Mouse (Mus musculus): ENCODE results near the gene Clec16a.

The Clec16a gene

GRCm38 (mm10) chr16:10544995-10545622, at the start of gene Clec16a:
Gene Clec16a, plus strand, starts transcription at chr16:10545339.
- peak; percentile 95 for DNase-seq (ENCODE audit: low read depth, low spot score)

- no peak for DNase-seq (ENCODE audit: low read depth, low spot score)
Observed at GRCm38 (mm10) chr16:10495824-10496298, 49.3 kb upstream of the Clec16a start.

GRCm38 (mm10) chr16:10498096-10498602, 47.0 kb upstream of the Clec16a start:
- no peak for DNase-seq (ENCODE audit: low read depth, low spot score)

GRCm38 (mm10) chr16:10499122-10499521, 46.0 kb upstream of the Clec16a start:
- DNase-seq (ENCODE audit: low read depth, low spot score) = no peak

- DNase-seq (ENCODE audit: low read depth, low spot score) = peak; percentile 55
Observed at GRCm38 (mm10) chr16:10501865-10502264, 43.3 kb upstream of the Clec16a start.

GRCm38 (mm10) chr16:10503058-10503457, 42.1 kb upstream of the Clec16a start:
- no peak for DNase-seq (ENCODE audit: low read depth, low spot score)

GRCm38 (mm10) chr16:10507445-10507844, 37.7 kb upstream of the Clec16a start:
- no peak for DNase-seq (ENCODE audit: low read depth, low spot score)

- no peak for DNase-seq (ENCODE audit: low read depth, low spot score)
Observed at GRCm38 (mm10) chr16:10508691-10509090, 36.4 kb upstream of the Clec16a start.

- DNase-seq (ENCODE audit: low read depth, low spot score) = no peak
Observed at GRCm38 (mm10) chr16:10510477-10511133, 34.5 kb upstream of the Clec16a start.

- no peak for DNase-seq (ENCODE audit: low read depth, low spot score)
Observed at GRCm38 (mm10) chr16:10511134-10511520, 34.0 kb upstream of the Clec16a start.

GRCm38 (mm10) chr16:10515953-10516572, 29.1 kb upstream of the Clec16a start:
- DNase-seq (ENCODE audit: low read depth, low spot score) = no peak

GRCm38 (mm10) chr16:10518030-10518429, 27.1 kb upstream of the Clec16a start:
- DNase-seq (ENCODE audit: low read depth, low spot score) = no peak

GRCm38 (mm10) chr16:10520908-10521614, 24.1 kb upstream of the Clec16a start:
- peak; percentile 73 for DNase-seq (ENCODE audit: low read depth, low spot score)

- peak; percentile 64 for DNase-seq (ENCODE audit: low read depth, low spot score)
Observed at GRCm38 (mm10) chr16:10522811-10523210, 22.3 kb upstream of the Clec16a start.

GRCm38 (mm10) chr16:10523650-10524049, 21.5 kb upstream of the Clec16a start:
- no peak for DNase-seq (ENCODE audit: low read depth, low spot score)

GRCm38 (mm10) chr16:10524866-10525609, 20.1 kb upstream of the Clec16a start:
- DNase-seq (ENCODE audit: low read depth, low spot score) = no peak

GRCm38 (mm10) chr16:10525610-10525980, 19.5 kb upstream of the Clec16a start:
- no peak for DNase-seq (ENCODE audit: low read depth, low spot score)

GRCm38 (mm10) chr16:10527046-10527644, 18.0 kb upstream of the Clec16a start:
- no peak for DNase-seq (ENCODE audit: low read depth, low spot score)

GRCm38 (mm10) chr16:10528382-10528781, 16.8 kb upstream of the Clec16a start:
- DNase-seq (ENCODE audit: low read depth, low spot score) = no peak

GRCm38 (mm10) chr16:10530179-10530578, 15.0 kb upstream of the Clec16a start:
- no peak for DNase-seq (ENCODE audit: low read depth, low spot score)

- DNase-seq (ENCODE audit: low read depth, low spot score) = no peak
Observed at GRCm38 (mm10) chr16:10533781-10534180, 11.4 kb upstream of the Clec16a start.

Data from ES-CJ7 (cell line).